Mouse (Mus musculus): ENCODE measurements around the gene Acy3. TPM values are rescaled to one million over a fixed set of nuclear protein-coding genes. Genes with fewer than 3 reads are reported as not detected.
"Not testable (repeated sequence)": the region's sequence is repeated elsewhere in the genome, so short reads cannot be mapped to it uniquely, and the experiment has no call there.

The Acy3 gene
- total RNA-seq, 2 experiments from 2014 or later: 11.7 to 15.2 TPM

- no peak for DNase-seq
- intact Hi-C loops (cut with DNase I): no loop called here
These were observed 19.9 kb upstream of the Acy3 start for GRCm38 (mm10) chr19:3966330-3967075.

GRCm38 (mm10) chr19:3967258-3967657 is 19.1 kb upstream of the Acy3 start:
- intact Hi-C loops (cut with DNase I): no loop called here
- DNase-seq: no peak

- intact Hi-C loops (cut with DNase I): loop anchor here (2.0 kb wide), 1 partner anchor 21 kb away; no protein-coding TSS in a partner anchor
- DNase-seq: no peak
These were observed 14.1 kb upstream of the Acy3 start, which contains the start of gene Aldh3b2 for GRCm38 (mm10) chr19:3972229-3972628. Gene Aldh3b2 (plus strand): TSS chr19:3972328.

- intact Hi-C loops (cut with DNase I); DNase-seq: not testable (repeated sequence)
These were observed 11.8 kb upstream of the Acy3 start for GRCm38 (mm10) chr19:3974608-3975007.

- intact Hi-C loops (cut with DNase I): no loop called here
- DNase-seq: no peak
These were observed 10.5 kb upstream of the Acy3 start for GRCm38 (mm10) chr19:3975866-3976265.

- intact Hi-C loops (cut with DNase I): loop anchor here (2.0 to 5.0 kb wide), 4 partner anchors 34 to 253 kb away; partner anchors contain the start of gene Kmt5b
- peak; percentile 76 to 90 for DNase-seq
These were observed 6.1 kb upstream of the Acy3 start for GRCm38 (mm10) chr19:3980309-3980708.

GRCm38 (mm10) chr19:3980917-3981316 is 5.5 kb upstream of the Acy3 start:
- DNase-seq: no peak
- intact Hi-C loops (cut with DNase I): loop anchor here (2.0 to 5.0 kb wide), 4 partner anchors 34 to 254 kb away; partner anchors contain the start of gene Kmt5b

- intact Hi-C loops (cut with DNase I): loop anchor here (5.0 kb wide), 3 partner anchors 96 to 256 kb away; partner anchors contain the start of gene Kmt5b
- DNase-seq: no peak
These were observed 2.7 kb upstream of the Acy3 start for GRCm38 (mm10) chr19:3983527-3984200.

GRCm38 (mm10) chr19:3985261-3985681 is 1.1 kb upstream of the Acy3 start:
- peak; percentile 45 to 60 for DNase-seq
- intact Hi-C loops (cut with DNase I): no loop called here

GRCm38 (mm10) chr19:3988066-3988465 is 1.7 kb downstream of the Acy3 start:
- no peak for DNase-seq
- intact Hi-C loops (cut with DNase I): no loop called here

- intact Hi-C loops (cut with DNase I): no loop called here
- no peak for DNase-seq
These were observed 2.4 kb downstream of the Acy3 start for GRCm38 (mm10) chr19:3988750-3989149.

- intact Hi-C loops (cut with DNase I): no loop called here
- no peak for DNase-seq
These were observed 4.4 kb downstream of the Acy3 start for GRCm38 (mm10) chr19:3990804-3991203.

GRCm38 (mm10) chr19:3991562-3991961 is 5.2 kb downstream of the Acy3 start:
- DNase-seq: no peak
- intact Hi-C loops (cut with DNase I): no loop called here

- DNase-seq: no peak
- intact Hi-C loops (cut with DNase I): no loop called here
These were observed 5.6 kb downstream of the Acy3 start for GRCm38 (mm10) chr19:3991966-3992365.

- intact Hi-C loops (cut with DNase I): no loop called here
These were observed 6.0 kb downstream of the Acy3 start, which contains the start of gene Tbx10 for GRCm38 (mm10) chr19:3992416-3992815. Gene Tbx10 (plus strand): TSS chr19:3992752.

GRCm38 (mm10) chr19:3994932-3995331 is 8.6 kb downstream of the Acy3 start:
- intact Hi-C loops (cut with DNase I): no loop called here
- DNase-seq: no peak

More at GRCm38 (mm10) chr19:3992416-3992815, 6.0 kb downstream of the Acy3 start, which contains the start of gene Tbx10:
- DNase-seq: no peak

- DNase-seq: no peak
- intact Hi-C loops (cut with DNase I): no loop called here
These were observed 9.1 kb downstream of the Acy3 start for GRCm38 (mm10) chr19:3995505-3995904.

- intact Hi-C loops (cut with DNase I): no loop called here
- DNase-seq: no peak
These were observed 9.7 kb downstream of the Acy3 start for GRCm38 (mm10) chr19:3996106-3996505.

- DNase-seq: no peak
- intact Hi-C loops (cut with DNase I): no loop called here
These were observed 10.4 kb downstream of the Acy3 start for GRCm38 (mm10) chr19:3996747-3997146.

GRCm38 (mm10) chr19:3997231-3997630 is 10.9 kb downstream of the Acy3 start:
- DNase-seq: no peak
- intact Hi-C loops (cut with DNase I): no loop called here

- intact Hi-C loops (cut with DNase I): no loop called here
These were observed 12.0 kb downstream of the Acy3 start for GRCm38 (mm10) chr19:3998335-3998734.

More at GRCm38 (mm10) chr19:3998335-3998734, 12.0 kb downstream of the Acy3 start:
- no peak for DNase-seq
